Mouse (Mus musculus) thymus, postnatal 0 days (tissue): ENCODE measurements around the gene Gm45623. TPM values are rescaled to one million over a fixed set of nuclear protein-coding genes. Genes with fewer than 3 reads are reported as not detected.

Experiments
- DNase-seq: peaks from one replicate; pipeline ENCODE4 v3.0.0-alpha.2; 2015; ENCODE audit warnings: low spot score
- polyA plus RNA-seq: library from polyadenylated mRNA; unstranded; fragments of >200 nt; fragmentation: Nextera tagmentation; extraction: Ambion mirVana; gene quantifications from 2 replicates; pipeline ENCODE4 v1.2.1, GENCODE M21; 2015

Gene Gm45623
- polyA plus RNA-seq, 1 experiment from 2014 or later = 0.27 TPM

DNA sequence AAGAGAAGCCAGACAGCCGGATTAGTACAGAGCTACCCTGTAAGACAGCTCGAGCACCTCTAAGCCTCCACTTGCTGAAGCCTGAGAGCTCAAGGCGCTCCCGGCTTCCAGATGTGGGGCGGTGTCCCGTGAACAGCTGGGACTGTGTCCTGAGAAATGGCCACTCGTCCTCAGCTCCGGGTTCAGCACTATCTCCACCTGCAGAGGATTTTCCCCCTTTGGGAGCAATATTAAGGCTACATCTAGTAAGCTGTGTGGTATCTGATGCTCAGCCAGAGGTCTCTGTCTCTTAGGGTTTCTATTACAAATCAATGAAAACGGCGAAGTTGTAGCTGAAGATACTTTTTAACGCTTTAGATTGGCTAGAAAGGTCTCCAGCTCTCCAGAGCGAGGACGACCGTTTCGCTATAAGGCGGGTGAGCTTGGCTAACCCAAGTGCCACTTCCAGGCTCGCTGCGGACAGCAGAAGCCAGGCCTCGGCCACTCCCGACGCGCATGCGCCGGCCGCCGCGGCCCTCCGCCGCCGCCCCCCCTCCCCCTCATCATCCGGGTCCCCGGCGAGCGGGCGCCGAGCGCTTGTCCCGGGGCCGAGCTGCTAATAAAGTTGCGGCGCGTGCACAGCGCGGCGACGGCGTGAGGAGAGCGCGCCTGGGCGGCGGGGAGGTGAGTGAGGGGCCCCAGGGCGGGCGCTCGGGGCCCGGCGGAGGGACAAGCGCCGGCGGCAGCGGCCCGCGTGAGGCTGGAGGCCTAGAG is 51.0 kb downstream of the Gm45623 start, which contains the start of gene Smad5:
TSS of gene Smad5 (plus strand) at position 542 of the 753 bp plus-strand sequence.
- peak; percentile 76 for DNase-seq

Other genes with a start within 250 kb of the Gm45623 start
- gene Fbxl21, start 231.4 kb downstream of the Gm45623 start, polyA plus RNA-seq = 1.1 TPM in 2 replicates
- gene Lect2, start 205.3 kb downstream of the Gm45623 start, polyA plus RNA-seq = not detected in 2 replicates
- gene Tgfbi, start 144.3 kb downstream of the Gm45623 start, polyA plus RNA-seq = 19.9 and 22.7 TPM in 2 replicates
- 13.1 and 13.7 TPM in 2 replicates for gene Smad5, start 50.8 kb downstream of the Gm45623 start, polyA plus RNA-seq
- not detected in 2 replicates for gene Trpc7, start 142.2 kb upstream of the Gm45623 start, polyA plus RNA-seq